Mouse (Mus musculus): ENCODE results near the gene Pex11a.

DNA sequence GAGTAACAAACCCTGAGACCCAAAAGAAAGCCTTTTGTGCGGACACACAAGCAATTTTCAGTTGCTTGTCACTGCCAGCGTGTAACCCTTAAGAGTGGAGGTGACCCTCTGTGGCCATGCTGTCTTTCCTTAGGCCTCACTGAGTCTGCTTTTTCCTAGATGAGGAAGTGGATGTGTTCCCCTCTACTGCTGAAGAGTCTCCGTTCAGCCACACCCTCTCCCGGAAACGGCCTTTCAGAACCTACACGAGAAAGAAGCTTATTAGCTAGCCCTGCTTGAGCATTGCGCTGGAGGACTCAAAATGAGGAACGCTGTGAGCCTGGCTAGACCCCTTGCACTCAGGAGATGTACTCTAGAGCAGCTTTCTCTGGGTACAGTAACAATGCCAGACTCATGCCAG lies 46.4 kb downstream of the Pex11a start:
- TF ChIP-seq CTCF (IDR thresholded peaks at IDR 0.05) (no peak), EP300 (IDR thresholded peaks at IDR 0.05) (no peak)

Data from lung, postnatal 0 days (tissue).